Mouse (Mus musculus) kidney, postnatal 14 days (tissue): ENCODE measurements around the gene Il21r.
A peak's percentile ranks its signal among the peaks of the same experiment; 100 is the strongest.

Experiments
- DNase-seq: peaks from one replicate; pipeline ENCODE4 v3.0.0; 2022; ENCODE audit warnings: mixed read lengths

Il21r gene

DNA sequence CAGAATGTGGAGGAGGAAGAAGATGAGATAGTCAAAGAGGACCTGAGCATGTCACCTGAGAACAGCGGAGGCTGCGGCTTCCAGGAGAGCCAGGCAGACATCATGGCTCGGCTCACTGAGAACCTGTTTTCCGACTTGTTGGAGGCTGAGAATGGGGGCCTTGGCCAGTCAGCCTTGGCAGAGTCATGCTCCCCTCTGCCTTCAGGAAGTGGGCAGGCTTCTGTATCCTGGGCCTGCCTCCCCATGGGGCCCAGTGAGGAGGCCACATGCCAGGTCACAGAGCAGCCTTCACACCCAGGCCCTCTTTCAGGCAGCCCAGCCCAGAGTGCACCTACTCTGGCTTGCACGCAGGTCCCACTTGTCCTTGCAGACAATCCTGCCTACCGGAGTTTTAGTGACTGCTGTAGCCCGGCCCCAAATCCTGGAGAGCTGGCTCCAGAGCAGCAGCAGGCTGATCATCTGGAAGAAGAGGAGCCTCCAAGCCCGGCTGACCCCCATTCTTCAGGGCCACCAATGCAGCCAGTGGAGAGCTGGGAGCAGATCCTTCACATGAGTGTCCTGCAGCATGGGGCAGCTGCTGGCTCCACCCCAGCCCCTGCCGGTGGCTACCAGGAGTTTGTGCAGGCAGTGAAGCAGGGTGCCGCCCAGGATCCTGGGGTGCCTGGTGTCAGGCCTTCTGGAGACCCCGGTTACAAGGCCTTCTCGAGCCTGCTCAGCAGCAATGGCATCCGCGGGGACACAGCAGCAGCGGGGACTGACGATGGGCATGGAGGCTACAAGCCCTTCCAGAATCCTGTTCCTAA is 27.3 kb upstream of the Il21r start:
- no peak for DNase-seq

DNA sequence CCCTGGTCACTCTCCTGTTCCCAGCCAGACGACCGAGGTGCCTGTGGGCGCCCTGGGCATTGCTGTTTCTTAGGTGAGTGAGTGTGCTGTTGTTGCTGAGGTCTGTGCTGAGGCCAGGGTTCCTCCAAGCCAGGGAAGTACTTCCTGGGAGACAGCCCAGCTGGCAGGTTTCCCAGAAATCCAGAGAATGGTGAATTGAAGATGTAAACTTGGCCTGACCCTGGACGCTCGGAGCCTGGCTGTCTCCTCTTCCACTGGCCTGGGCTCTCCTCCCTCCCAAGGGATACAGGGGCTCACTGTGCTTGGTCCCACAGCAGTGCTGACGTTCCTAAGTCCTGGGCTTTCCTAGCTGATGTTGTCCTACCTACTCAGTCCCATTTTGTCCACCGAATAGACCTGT is 26.2 kb upstream of the Il21r start:
- DNase-seq, result peak; percentile 82

GRCm38 (mm10) chr7:125577486-125578088 is 25.6 kb upstream of the Il21r start:
- DNase-seq, result no peak

DNA sequence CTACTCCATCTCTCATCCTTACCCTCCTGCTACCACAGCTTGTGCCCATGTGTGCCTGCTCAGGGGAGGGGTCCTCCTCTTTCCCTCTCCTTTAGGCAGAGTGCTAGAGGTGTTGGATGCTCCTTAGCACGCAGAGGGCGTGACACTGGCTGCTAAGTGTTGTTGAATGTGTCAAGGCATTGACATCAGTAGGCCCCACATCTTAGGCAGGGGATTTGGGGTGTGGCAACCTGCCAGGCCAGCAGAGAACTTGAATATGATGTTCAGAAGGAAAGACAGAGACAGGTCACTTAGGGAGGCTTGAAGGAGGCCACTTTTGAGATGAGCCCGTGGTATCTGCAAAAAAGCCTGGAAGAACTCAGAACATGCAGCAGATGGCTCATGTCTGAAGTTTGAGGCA is 25.1 kb upstream of the Il21r start:
- DNase-seq, result no peak

DNA sequence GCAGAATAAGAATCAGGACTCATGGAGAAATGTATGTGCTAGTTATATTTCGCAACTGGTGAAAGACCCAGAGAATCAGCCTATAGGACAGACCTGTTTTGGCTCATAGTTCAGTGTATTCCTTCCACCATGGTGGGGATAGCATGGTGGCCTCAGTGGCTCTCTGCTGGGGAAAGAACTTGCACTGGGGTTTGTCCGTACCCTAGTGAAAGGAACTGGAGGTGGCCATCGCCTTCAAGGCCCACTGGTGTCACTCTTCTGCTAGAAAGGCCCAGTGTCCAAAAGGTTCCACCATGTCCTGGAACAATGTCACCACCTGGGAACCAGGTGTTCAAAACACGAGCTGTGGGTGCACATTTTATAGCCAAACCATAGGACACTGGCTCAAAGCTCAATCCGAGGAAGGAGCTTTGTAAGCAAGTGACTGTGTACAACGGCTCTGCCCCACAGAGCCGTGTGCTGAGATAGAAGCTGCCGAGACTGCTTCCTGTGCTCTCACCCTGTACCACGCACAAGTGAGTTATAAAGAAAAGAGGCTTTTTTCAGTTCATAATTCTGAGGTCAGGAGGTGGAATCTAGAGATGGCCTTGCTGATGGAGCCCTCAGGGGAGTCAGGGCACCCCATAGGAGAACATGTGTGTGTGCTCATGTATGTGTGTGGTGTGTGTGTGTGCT is 23.5 kb upstream of the Il21r start:
- no peak for DNase-seq

DNA sequence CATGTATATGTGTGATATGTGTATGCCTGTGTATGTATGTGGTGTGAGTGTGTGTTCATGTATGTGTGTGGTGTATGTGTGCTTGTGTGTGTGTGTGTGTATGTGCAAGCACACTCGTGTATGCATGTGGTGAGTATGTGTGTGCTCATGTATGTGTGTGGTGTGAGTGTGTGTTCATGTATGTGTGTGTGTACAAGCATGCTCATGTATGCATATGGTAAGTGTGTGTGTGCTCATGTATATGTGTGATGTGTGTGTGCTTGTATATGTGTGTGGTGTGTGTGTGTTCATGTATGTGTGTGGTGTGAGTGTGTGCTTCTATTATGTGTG is 23.0 kb upstream of the Il21r start:
- DNase-seq, result no peak

GRCm38 (mm10) chr7:125580625-125581316 is 22.5 kb upstream of the Il21r start:
- no peak for DNase-seq

DNA sequence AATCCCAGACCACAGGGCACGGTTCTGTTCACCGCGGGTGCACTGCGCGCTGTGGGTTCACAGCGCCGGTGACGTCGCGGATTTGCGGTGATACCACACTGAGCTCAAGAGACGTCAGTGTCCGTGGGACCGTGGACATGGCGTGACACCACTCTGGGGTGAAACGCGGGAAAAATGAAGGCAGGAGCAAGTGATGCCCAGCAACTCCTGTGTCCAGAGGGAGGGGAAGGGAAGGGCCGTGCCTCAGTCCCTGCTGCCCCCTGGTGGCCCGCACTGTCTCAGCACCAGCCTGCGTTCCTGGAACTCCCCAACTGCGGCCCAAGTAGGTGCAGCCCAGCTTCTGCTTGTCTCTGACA is 21.9 kb upstream of the Il21r start:
- peak; percentile 90 for DNase-seq

- DNase-seq, result no peak
Measured at GRCm38 (mm10) chr7:125583325-125584004, 19.8 kb upstream of the Il21r start.

- DNase-seq, result no peak
Measured at GRCm38 (mm10) chr7:125584005-125584369, 19.2 kb upstream of the Il21r start.

DNA sequence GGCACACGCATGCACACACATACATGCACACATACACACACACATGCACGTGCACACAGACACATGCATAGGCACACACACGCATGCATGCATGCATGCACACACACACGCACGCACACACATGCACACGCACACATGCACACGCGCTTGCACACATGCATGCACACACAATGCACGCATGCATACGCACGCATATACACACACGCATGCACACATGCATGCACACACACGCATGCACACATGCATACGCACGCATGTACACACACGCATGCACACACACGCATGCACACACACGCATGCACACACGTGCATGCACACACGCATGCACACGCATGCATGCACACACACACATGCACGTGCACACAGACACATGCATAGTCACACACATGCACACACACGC is 16.9 kb upstream of the Il21r start:
- DNase-seq, result no peak

DNA sequence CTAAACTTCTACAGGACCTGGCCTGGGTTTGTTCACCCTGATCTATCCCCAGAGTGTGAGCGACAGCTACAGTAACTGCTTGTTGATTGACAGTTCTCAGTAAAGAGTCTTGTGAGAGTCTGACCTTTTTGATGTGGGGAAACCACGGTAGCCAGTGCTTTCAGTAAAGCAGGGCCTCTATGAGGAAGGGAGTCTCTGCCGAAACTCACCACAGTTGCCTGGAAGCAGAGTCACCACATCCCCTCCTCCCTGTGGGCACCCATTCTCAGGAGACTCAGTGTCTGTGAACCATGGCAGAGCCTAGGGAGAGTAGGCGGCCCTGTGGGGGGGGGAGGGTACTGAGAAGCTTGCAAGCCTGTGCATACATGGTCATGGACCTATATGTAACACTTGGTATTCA is 14.5 kb upstream of the Il21r start:
- DNase-seq, result no peak

GRCm38 (mm10) chr7:125589896-125590295 is 13.3 kb upstream of the Il21r start:
- no peak for DNase-seq

DNA sequence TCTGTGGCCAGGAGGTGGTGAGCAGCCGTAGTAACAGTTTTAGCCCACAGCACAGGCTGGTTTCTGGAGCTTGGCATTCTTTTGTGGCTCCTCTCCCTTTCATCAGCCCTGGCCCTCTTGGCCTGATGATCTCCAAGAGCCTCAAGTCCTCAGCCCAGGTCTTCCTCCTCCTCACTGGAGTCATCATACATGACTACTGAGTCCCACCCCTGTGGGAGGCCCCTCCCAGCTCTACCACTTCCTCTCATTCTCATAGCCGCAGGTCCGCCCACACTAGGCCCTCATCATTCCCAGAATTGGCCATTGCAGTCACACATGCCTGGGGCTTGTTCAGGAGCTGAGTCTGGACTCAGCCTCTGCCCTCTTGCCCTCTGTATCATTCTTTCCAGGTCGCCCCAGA is 9.4 kb upstream of the Il21r start:
- DNase-seq, result no peak

DNA sequence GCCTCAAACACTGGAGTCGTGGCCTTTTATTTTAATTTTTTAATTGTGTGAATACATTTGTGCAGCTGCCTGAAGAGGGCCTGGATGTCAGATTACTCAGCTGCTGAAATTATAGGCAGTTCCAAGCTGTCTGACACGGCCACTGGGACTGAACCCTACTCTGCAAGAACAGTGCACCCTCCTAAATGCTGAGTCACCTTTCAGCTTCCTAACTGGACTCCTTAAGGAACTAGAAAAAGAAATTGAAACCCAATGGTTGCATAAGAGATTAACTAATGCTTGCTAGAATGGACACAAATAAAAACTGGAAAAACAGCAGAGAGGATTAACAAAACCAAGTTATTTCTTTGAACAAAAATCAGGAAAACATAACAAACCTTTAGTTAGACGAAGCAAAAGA is 6.8 kb upstream of the Il21r start:
- DNase-seq, result no peak

- DNase-seq, result no peak
Measured at GRCm38 (mm10) chr7:125597083-125597482, 6.1 kb upstream of the Il21r start.

- no peak for DNase-seq
Measured at GRCm38 (mm10) chr7:125597516-125598347, 5.5 kb upstream of the Il21r start.

- no peak for DNase-seq
Measured at GRCm38 (mm10) chr7:125599373-125599973, 3.8 kb upstream of the Il21r start.

- DNase-seq, result no peak
Measured at GRCm38 (mm10) chr7:125600136-125600535, 3.1 kb upstream of the Il21r start.

DNA sequence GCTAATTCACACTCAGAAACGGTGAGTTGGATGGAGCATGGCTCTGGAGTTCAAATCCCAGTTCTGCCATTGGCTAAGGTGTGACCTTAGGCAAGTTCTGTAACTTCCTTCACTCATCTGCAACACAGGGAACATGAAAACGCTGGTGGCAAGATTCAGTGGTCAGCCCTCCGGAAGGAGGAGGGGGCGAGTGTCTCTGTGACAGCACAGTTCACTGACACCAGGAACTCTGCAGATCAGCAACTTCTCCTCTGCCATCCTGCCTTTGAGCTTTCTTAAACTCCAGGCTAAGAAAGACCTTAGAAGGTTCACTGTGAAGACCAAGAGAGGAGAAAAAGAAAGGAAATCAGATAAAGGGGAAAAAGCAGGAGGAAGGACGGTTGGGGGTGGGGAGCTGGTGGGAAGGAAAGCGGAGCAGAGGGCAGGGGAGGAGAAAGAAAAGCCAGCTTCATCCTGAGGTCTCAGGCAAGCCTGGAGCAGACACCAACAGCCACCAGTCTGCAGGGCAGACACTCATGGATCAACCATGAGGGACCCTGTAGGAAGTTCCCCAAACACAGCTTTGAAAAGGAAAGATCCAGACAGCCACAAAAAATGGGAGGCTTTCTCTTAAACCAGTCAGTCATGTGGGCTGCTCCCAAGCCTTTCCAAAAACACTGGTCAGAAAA is 2.5 kb upstream of the Il21r start:
- DNase-seq, result no peak

GRCm38 (mm10) chr7:125601280-125601670 is 2.0 kb upstream of the Il21r start:
- no peak for DNase-seq
